Mouse (Mus musculus) bone marrow, adult 2 months (tissue): ENCODE results near the gene Pla2g1b.

Source experiments
- CTCF ChIP-seq: fragments of 200-500 bp; IDR thresholded peaks from 2 replicates; pipeline ENCODE4 v1.5.1; 2011; ENCODE audit warnings: low read length, control low read depth; ENCODE audit not compliant: control insufficient read depth, insufficient read depth
- POLR2A ChIP-seq: fragments of 200-500 bp; IDR thresholded peaks from 2 replicates; pipeline ENCODE4 v1.6.1; 2011; ENCODE audit warnings: low read depth, mild to moderate bottlenecking, control low read depth, low read length, borderline replicate concordance; ENCODE audit not compliant: control insufficient read depth

DNA sequence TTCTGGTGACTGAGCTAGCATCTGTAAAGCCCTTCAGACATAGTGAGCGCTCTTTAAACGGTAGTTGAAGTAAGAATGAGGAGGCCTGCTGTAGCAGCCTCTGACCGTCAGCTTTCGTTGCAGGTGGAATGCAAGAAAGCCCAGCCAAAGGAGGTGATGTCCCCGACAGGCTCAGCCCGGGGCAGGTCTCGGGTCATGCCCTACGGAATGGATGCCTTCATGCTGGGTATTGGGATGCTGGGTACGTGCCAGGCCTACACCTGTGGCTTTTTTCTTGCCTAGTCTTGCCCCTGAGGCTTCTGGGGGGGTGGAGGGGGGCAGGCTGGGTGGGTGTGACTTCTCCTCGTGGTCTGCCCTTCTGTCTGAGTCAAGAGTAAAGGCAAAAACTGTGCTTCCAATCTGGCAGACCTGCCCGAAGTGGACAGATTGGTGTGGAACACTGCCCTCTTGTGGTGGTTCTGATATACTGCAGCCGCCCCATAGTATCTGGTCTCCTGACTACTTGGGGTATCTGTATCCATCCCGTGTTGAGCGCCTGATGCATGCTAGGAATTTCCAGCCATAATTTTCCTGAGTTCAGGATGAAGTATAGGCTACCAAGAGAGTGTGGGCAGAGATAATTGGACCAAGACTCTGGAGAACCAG is 24.7 kb upstream of the Pla2g1b start:
- peak; percentile 82 for TF ChIP-seq CTCF
- no peak for TF ChIP-seq POLR2A
